Mouse (Mus musculus): ENCODE results near the gene Calcoco1. TPM values are rescaled to one million over a fixed set of nuclear protein-coding genes. Genes with fewer than 3 reads are reported as not detected.

Gene Calcoco1
- polyA plus RNA-seq, 1 experiment from 2014 or later = 42.7 TPM

DNA sequence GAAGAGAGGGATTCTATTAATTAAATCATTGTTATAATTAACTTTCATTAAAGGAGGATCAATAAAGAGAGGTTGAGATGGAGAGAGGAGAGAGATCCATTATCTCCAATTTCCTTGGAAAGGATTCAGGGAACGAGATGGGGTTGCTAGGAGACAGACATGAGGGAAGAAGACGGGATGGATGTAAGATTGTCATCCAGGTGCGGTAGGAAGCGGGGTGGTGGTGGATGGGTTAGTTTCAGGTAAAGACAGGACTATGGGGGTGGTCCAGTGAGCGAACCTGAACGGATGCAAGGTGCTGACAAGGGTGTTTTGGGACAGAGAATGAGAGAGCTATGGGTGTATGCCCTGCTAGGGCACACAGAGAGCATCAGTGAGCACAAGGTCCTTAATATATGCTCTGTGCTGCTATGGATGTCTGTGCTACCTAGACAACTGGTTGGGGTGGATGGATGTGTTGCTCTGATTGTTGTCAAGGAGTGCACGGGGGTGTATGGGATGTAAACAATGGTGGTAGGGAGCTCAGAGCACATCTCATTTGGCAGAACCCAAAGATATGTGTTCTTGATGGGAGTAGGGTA is 16.0 kb downstream of the Calcoco1 start:
- H3K4me2 ChIP-seq = no peak overlapping the region
- 77% methylated on average over 7 of the region's 7 CpGs for WGBS
- H3K4me1 ChIP-seq = peaks cover 17% of the 10 kb centered on the region
- H3K36me3 ChIP-seq (replicated peaks) = peaks cover 42% of the 10 kb centered on the region
- H3K9ac ChIP-seq = no peak overlapping the region
- no peak for ATAC-seq (ENCODE audit: low FRiP score)
- 0 out of 2 replicates have a peak overlapping the region, but pooled peaks have one; percentile 42 for H3K27ac ChIP-seq
- H3K9me3 ChIP-seq = no peaks in the 10 kb centered on the region
- peaks cover 27% of the 10 kb centered on the region for H3K27me3 ChIP-seq
- no peak overlapping the region for H3K4me3 ChIP-seq (replicated peaks)

GRCm38 (mm10) chr15:102705226-102705894 is 16.6 kb downstream of the Calcoco1 start:
- no peak overlapping the region for H3K4me3 ChIP-seq (replicated peaks)
- no peak overlapping the region for H3K9ac ChIP-seq
- H3K9me3 ChIP-seq = no peaks in the 10 kb centered on the region
- peak overlapping the region; percentile 42; the same call in 1 of the 2 replicates for H3K27ac ChIP-seq
- peaks cover 36% of the 10 kb centered on the region for H3K36me3 ChIP-seq (replicated peaks)
- peaks cover 32% of the 10 kb centered on the region for H3K27me3 ChIP-seq
- no peak overlapping the region for H3K4me2 ChIP-seq
- 50% methylated on average over 9 of the region's 9 CpGs for WGBS
- no peak for ATAC-seq (ENCODE audit: low FRiP score)
- peaks cover 17% of the 10 kb centered on the region for H3K4me1 ChIP-seq

DNA sequence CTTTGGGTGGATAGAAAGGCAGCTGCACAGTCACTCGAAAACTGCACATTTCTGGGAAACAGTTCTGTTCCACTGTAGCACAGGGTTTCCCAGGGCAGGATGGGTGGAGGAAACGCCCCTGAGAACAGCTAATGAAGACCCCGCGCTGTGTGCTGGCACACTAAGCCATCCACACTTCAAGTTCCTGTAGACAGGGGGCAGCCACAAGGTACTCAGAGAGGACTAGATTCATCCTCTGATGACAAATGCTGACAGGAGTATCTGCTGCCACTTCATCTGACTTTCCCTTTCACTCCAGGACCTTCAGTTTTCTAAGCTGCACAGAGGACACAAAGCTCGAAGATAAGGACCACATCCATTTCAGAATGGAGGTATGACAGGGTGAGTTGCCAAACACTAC is 17.2 kb downstream of the Calcoco1 start:
- ATAC-seq (ENCODE audit: low FRiP score) = no peak
- Histone ChIP-seq H3K4me2 (no peak overlapping the region), H3K4me3 (replicated peaks) (no peak overlapping the region), H3K36me3 (replicated peaks) (peaks cover 30% of the 10 kb centered on the region), H3K4me1 (peaks cover 21% of the 10 kb centered on the region), H3K27me3 (peaks cover 38% of the 10 kb centered on the region), H3K9ac (no peak overlapping the region), H3K9me3 (no peaks in the 10 kb centered on the region), H3K27ac (0 out of 2 replicates have a peak overlapping the region, but pooled peaks have one; percentile 42)
- 66% methylated on average over 5 of the region's 5 CpGs for WGBS

DNA sequence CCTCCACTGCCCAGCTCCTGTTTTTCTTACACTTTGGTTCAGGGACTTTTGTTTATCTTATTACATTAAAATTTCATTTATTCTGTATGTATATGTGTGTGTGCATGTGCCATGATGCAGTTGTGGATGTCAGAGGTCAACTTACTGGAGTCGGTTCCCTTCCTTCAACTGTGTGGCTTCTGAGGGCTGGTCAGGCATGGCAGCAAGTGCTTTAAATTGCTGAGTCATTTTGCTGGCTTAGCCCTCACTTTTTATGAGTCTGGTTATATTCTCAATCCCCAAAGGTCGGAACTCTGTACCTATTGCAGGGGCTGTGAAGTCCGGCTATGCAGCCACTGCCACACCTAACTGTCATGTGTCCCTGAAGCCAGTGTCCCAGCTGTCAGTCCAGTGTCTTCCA is 19.0 kb downstream of the Calcoco1 start:
- Histone ChIP-seq H3K27ac (no peak overlapping the region), H3K27me3 (peaks cover 45% of the 10 kb centered on the region), H3K4me2 (no peak overlapping the region), H3K9ac (no peak overlapping the region), H3K9me3 (no peaks in the 10 kb centered on the region), H3K4me1 (peaks cover 25% of the 10 kb centered on the region), H3K4me3 (replicated peaks) (no peak overlapping the region), H3K36me3 (replicated peaks) (peaks cover 13% of the 10 kb centered on the region)
- no peak for ATAC-seq (ENCODE audit: low FRiP score)
- WGBS = 94% methylated on average over 3 of the region's 3 CpGs

DNA sequence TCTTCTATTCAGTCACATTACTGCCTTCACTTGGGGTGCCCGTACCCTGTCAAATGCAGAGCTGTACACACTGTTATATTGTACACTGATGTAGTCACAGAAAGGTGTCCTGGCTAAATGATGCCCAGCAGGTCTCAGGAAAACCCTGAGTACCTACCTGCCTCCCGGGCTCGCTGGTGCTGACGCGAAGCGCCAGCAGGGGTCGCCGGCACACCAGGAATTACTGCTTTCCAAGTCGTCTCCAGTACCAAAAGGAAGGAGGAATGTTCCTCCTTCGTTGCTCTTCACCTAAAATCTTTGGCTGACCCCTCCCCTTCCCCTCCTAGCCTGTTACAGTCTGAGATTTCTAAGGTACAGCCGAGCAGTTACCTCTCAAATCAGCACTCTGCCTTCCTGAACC is 23.8 kb downstream of the Calcoco1 start:
- peaks cover 81% of the 10 kb centered on the region for H3K27me3 ChIP-seq
- H3K9ac ChIP-seq = no peak overlapping the region
- ATAC-seq (ENCODE audit: low FRiP score) = no peak; the same call in 1 of the 2 replicates
- no peaks in the 10 kb centered on the region for H3K36me3 ChIP-seq (replicated peaks)
- 3% methylated on average over 11 of the region's 11 CpGs for WGBS
- no peak overlapping the region for H3K4me2 ChIP-seq
- peaks cover 29% of the 10 kb centered on the region for H3K4me1 ChIP-seq
- H3K4me3 ChIP-seq (replicated peaks) = no peak overlapping the region
- H3K27ac ChIP-seq = no peak overlapping the region
- H3K9me3 ChIP-seq = no peaks in the 10 kb centered on the region

DNA sequence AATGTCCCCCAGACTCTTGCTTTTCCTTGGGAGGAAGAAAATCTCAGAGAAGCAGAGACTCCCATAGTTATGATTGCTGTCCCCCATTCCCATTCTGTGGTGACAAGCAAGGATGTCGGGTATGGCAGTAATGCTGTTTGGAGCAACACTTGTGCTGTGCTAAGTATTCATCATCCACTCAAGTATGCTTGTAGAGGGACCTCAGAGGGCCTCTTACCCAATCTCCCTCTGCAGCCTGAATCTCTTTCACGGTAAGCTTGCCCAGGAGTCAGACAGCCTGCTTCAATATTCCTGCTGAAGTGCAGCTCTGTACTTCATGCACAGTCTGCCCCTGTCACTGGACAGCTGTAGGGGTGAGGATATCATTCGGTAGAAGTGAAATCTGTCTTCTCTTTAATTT is 25.1 kb downstream of the Calcoco1 start:
- Histone ChIP-seq H3K27me3 (peaks cover 88% of the 10 kb centered on the region), H3K4me1 (peaks cover 39% of the 10 kb centered on the region), H3K9ac (no peak overlapping the region), H3K4me3 (replicated peaks) (no peak overlapping the region), H3K9me3 (no peaks in the 10 kb centered on the region), H3K36me3 (replicated peaks) (no peaks in the 10 kb centered on the region), H3K4me2 (no peak overlapping the region), H3K27ac (no peak overlapping the region)
- 30% methylated on average over 3 of the region's 3 CpGs for WGBS
- ATAC-seq (ENCODE audit: low FRiP score) = no peak

DNA sequence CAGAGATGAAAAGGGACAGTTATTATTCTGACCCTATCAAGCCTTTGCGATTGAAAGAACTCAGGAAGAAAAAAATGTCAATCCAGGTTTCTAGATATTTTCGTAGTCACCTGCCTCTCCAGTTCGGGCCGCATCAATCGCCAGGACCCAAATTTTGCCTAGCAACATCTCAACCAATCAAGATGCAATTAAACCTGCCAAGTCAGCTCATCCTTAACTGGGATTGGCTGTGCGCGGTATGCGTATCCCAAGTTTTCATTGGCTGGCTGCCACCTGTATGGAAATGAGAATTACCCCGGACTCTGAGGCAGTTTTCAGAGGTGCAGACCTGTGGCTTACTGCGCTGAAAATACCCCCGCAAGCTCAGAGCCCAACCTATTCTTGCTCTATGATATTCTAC is 28.4 kb downstream of the Calcoco1 start:
- under 1% methylated on average over 11 of the region's 11 CpGs for WGBS
- Histone ChIP-seq H3K9ac (no peak overlapping the region), H3K4me3 (replicated peaks) (peak overlapping the region; percentile 43), H3K4me2 (peak overlapping the region; percentile 64), H3K36me3 (replicated peaks) (no peaks in the 10 kb centered on the region), H3K27ac (peak overlapping the region; percentile 65; the same call in 1 of the 2 replicates), H3K4me1 (peaks cover 35% of the 10 kb centered on the region), H3K9me3 (no peaks in the 10 kb centered on the region), H3K27me3 (peaks cover 89% of the 10 kb centered on the region)
- ATAC-seq (ENCODE audit: low FRiP score) = peak; percentile 57

DNA sequence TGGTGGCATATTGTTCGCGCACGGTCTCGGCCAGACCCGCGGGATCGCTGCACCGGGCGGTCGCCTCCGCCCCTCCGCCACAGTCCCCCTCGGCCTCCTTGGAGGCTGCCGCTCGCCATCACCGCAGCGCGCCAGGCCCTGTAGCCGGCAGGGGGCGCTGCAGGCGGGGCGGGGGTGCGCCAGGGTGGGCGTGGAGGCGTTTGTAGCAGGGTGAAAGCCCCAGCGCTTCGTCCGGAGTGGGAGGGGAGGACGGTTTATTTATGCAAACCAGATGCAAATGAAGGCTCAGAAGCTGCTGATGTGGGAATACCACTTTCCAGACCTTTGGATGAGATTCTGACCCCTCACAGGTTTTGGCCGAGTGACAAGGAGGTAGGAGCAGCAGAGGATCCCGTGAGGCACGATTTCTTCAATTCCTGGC is 29.0 kb downstream of the Calcoco1 start:
- Histone ChIP-seq H3K9ac (peak overlapping the region; percentile 50; the same call in 1 of the 2 replicates), H3K4me2 (peak overlapping the region; percentile 64), H3K4me1 (peaks cover 34% of the 10 kb centered on the region), H3K36me3 (replicated peaks) (no peaks in the 10 kb centered on the region), H3K4me3 (replicated peaks) (peak overlapping the region; percentile 43), H3K9me3 (no peaks in the 10 kb centered on the region), H3K27me3 (peaks cover 87% of the 10 kb centered on the region), H3K27ac (peak overlapping the region; percentile 65)
- under 1% methylated on average over 31 of the region's 32 CpGs for WGBS
- peak; percentile 90 for ATAC-seq (ENCODE audit: low FRiP score)

DNA sequence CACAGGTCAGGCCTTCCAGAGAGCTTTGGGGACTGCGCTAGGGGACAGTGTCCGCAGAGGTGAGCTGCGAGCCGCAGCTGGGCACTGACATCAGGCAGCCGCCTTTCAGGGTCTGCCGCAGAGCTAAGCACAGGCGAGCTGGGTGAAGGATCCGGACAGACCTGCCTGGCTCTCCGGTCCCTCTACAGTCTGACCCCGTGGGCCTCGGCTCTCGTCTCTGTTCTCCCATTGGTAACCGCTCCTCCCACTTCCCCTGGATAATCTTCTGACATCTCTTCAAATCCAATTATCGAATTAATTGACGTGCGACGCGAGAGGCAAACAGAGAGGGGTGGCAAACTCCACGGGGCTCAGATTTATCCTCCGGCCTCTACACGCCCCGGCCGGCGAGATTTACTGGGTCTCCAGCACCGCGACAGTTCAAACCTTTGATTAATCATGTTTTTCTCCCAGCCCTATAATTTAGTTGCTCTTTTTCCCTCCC is 29.6 kb downstream of the Calcoco1 start:
- Histone ChIP-seq H3K4me2 (peak overlapping the region; percentile 64), H3K4me1 (peaks cover 34% of the 10 kb centered on the region), H3K9me3 (no peaks in the 10 kb centered on the region), H3K36me3 (replicated peaks) (no peaks in the 10 kb centered on the region), H3K27me3 (peaks cover 87% of the 10 kb centered on the region), H3K9ac (peak overlapping the region; percentile 42; the same call in 1 of the 2 replicates), H3K27ac (peak overlapping the region; percentile 59), H3K4me3 (replicated peaks) (peak overlapping the region; percentile 43)
- under 1% methylated on average over 26 of the region's 26 CpGs for WGBS
- peak; percentile 58 for ATAC-seq (ENCODE audit: low FRiP score)

DNA sequence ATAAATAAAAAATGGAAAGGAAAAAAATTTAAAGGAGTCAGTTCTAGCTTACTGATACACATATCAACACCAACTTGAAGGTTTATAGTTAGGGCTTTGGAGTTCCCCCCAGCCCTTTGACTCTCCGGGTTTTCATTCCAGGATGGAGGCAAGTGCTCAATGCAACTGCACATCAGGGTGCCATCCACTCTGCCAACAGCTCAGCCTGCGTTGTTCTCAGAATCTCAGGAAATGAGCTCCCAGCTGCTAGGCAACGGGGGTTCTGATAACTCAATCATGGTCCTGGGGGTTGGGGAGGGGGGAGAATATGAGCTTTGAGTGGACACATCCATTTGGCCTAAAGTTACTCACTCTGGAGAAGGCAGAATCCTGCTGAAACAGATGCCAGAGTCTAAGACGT is 36.2 kb downstream of the Calcoco1 start:
- no peaks in the 10 kb centered on the region for H3K9me3 ChIP-seq
- no peaks in the 10 kb centered on the region for H3K36me3 ChIP-seq (replicated peaks)
- peaks cover 16% of the 10 kb centered on the region for H3K4me1 ChIP-seq
- no peak overlapping the region for H3K4me3 ChIP-seq (replicated peaks)
- ATAC-seq (ENCODE audit: low FRiP score) = no peak
- H3K9ac ChIP-seq = no peak overlapping the region
- H3K27me3 ChIP-seq = peaks cover 51% of the 10 kb centered on the region
- H3K27ac ChIP-seq = no peak overlapping the region
- 11% methylated on average over 4 of the region's 4 CpGs for WGBS
- H3K4me2 ChIP-seq = no peak overlapping the region

GRCm38 (mm10) chr15:102683670-102684069 is 38.3 kb downstream of the Calcoco1 start:
- Histone ChIP-seq H3K4me1 (peaks cover 16% of the 10 kb centered on the region), H3K9ac (no peak overlapping the region), H3K4me3 (replicated peaks) (no peak overlapping the region), H3K36me3 (replicated peaks) (no peaks in the 10 kb centered on the region), H3K4me2 (no peak overlapping the region), H3K9me3 (no peaks in the 10 kb centered on the region), H3K27ac (no peak overlapping the region), H3K27me3 (peaks cover 38% of the 10 kb centered on the region)
- 5% methylated on average over 1 of the region's 1 CpGs for WGBS
- ATAC-seq (ENCODE audit: low FRiP score) = no peak

- H3K9me3 ChIP-seq = no peaks in the 10 kb centered on the region
- no peaks in the 10 kb centered on the region for H3K36me3 ChIP-seq (replicated peaks)
- no peak overlapping the region for H3K4me2 ChIP-seq
- no peak overlapping the region for H3K9ac ChIP-seq
- H3K4me3 ChIP-seq (replicated peaks) = no peak overlapping the region
- H3K27me3 ChIP-seq = no peaks in the 10 kb centered on the region
- ATAC-seq (ENCODE audit: low FRiP score) = no peak
- WGBS = 93% methylated on average over 2 of the region's 2 CpGs
- peaks cover 24% of the 10 kb centered on the region for H3K4me1 ChIP-seq
- no peak overlapping the region for H3K27ac ChIP-seq
Observed at GRCm38 (mm10) chr15:102676345-102676744, 45.6 kb downstream of the Calcoco1 start.
